Mouse (Mus musculus) Patski (cell line): ENCODE data around the gene Trak1. TPM values are rescaled to one million over a fixed set of nuclear protein-coding genes. Genes with fewer than 3 reads are reported as not detected.

ENCODE experiments used
- ATAC-seq: fragments of 100-300 bp; one replicate; pipeline ENCODE4 v1.8.0; 2021
- CTCF ChIA-PET: fragments of 350-600 bp; sonication (Branson Sonifier 250); formaldehyde crosslinking; loops from one replicate; lab custom pipeline; 2022; ENCODE audit warnings: inconsistent platforms; lab: Charles Lee
- POLR2A ChIA-PET: fragments of 350-600 bp; sonication (Branson Sonifier 250); formaldehyde crosslinking; loops from one replicate; lab custom pipeline; 2022; ENCODE audit warnings: antibody characterized with exemption, inconsistent platforms; lab: Charles Lee
- DNase-seq: peaks from one replicate; pipeline ENCODE4 v3.0.0-alpha.2; 2011; ENCODE audit warnings: low read depth, low spot score
- H3K27me3 ChIP-seq: fragments of 371-371 bp; one replicate; pipeline ENCODE4 v1.5.1; 2021
- CTCF ChIP-seq: fragments of 100-300 bp; IDR thresholded peaks from one replicate; pipeline ENCODE4 v1.5.1; 2021
- in situ Hi-C: fragments of 300-500 bp; cut with MboI; formaldehyde crosslinking; loops from 3 replicates; pipeline ENCODE4 v1.11.1; 2018; ENCODE audit warnings: low pct_unique_long_range_greater_than_20kb, mixed read lengths
- polyA plus RNA-seq: library from polyadenylated mRNA; unstranded; gene quantifications from one replicate; pipeline ENCODE4 v1.2.3, GENCODE M21; 2021

Trak1 gene
- polyA plus RNA-seq, 1 experiment from 2014 or later: 49.4 TPM

GRCm38 (mm10) chr9:121304520-121304919 lies 7.2 kb downstream of the Trak1 start:
- in situ Hi-C loops: loop anchor here (10.0 kb wide), 1 partner anchor 50 kb away; no protein-coding TSS in a partner anchor
- CTCF ChIA-PET: interaction anchor here (1.3 kb wide), 1 partner anchor 8 kb away, joined by 3 read pairs; no protein-coding TSS in a partner anchor

GRCm38 (mm10) chr9:121305456-121305855 lies 8.2 kb downstream of the Trak1 start:
- H3K27me3 ChIP-seq: no peaks in the 10 kb centered on the region
- in situ Hi-C loops: loop anchor here (10.0 kb wide), 1 partner anchor 49 kb away; no protein-coding TSS in a partner anchor
- DNase-seq: no peak
- no peak for TF ChIP-seq CTCF
- ChIA-PET POLR2A (interaction anchor here (0.6 to 1.2 kb wide), 2 partner anchors 19 to 28 kb away, joined by 3 read pairs; no protein-coding TSS in a partner anchor), CTCF (no interaction called here)
- no peak for ATAC-seq

More at GRCm38 (mm10) chr9:121304520-121304919, 7.2 kb downstream of the Trak1 start:
- TF ChIP-seq CTCF: no peak
- H3K27me3 ChIP-seq: no peaks in the 10 kb centered on the region
- ATAC-seq (no peak), DNase-seq (no peak)
- POLR2A ChIA-PET: no interaction called here

- in situ Hi-C loops: loop anchor here (10.0 kb wide), 1 partner anchor 46 kb away; no protein-coding TSS in a partner anchor
- ATAC-seq (no peak), DNase-seq (no peak)
- H3K27me3 ChIP-seq: no peaks in the 10 kb centered on the region
- POLR2A ChIA-PET: no interaction called here
- CTCF ChIA-PET: no interaction called here
- no peak for TF ChIP-seq CTCF
Observed at GRCm38 (mm10) chr9:121309287-121309686, 12.0 kb downstream of the Trak1 start.

- POLR2A ChIA-PET: no interaction called here
- no peak for TF ChIP-seq CTCF
- CTCF ChIA-PET: no interaction called here
Observed at GRCm38 (mm10) chr9:121310501-121310900, 13.2 kb downstream of the Trak1 start.

GRCm38 (mm10) chr9:121311846-121312236 lies 14.5 kb downstream of the Trak1 start:
- ATAC-seq (no peak), DNase-seq (no peak)
- H3K27me3 ChIP-seq: no peaks in the 10 kb centered on the region
- no peak for TF ChIP-seq CTCF
- POLR2A ChIA-PET: interaction anchor here (0.7 kb wide), 1 partner anchor 18 kb away, joined by 3 read pairs; no protein-coding TSS in a partner anchor
- CTCF ChIA-PET: interaction anchor here (0.8 to 1.5 kb wide), 3 partner anchors 12 to 36 kb away, joined by 3 read pairs; no protein-coding TSS in a partner anchor
- in situ Hi-C loops: no loop called here

More at GRCm38 (mm10) chr9:121310501-121310900, 13.2 kb downstream of the Trak1 start:
- ATAC-seq: no peak
- DNase-seq: no peak
- in situ Hi-C loops: no loop called here
- H3K27me3 ChIP-seq: no peaks in the 10 kb centered on the region

- ATAC-seq: peak; percentile 70
- in situ Hi-C loops: no loop called here
- ChIA-PET CTCF (interaction anchor here (0.8 to 1.5 kb wide), 4 partner anchors 9 to 36 kb away, joined by 3 read pairs; no protein-coding TSS in a partner anchor), POLR2A (no interaction called here)
- no peaks in the 10 kb centered on the region for H3K27me3 ChIP-seq
- TF ChIP-seq CTCF: no peak
- DNase-seq: no peak
Observed at GRCm38 (mm10) chr9:121312237-121312891, 15.1 kb downstream of the Trak1 start.

GRCm38 (mm10) chr9:121313656-121314374 lies 16.5 kb downstream of the Trak1 start:
- in situ Hi-C loops: no loop called here
- ChIA-PET CTCF (no interaction called here), POLR2A (no interaction called here)
- no peaks in the 10 kb centered on the region for H3K27me3 ChIP-seq
- DNase-seq: no peak
- no peak for TF ChIP-seq CTCF
- no peak for ATAC-seq

GRCm38 (mm10) chr9:121314541-121315152 lies 17.3 kb downstream of the Trak1 start:
- DNase-seq: no peak
- POLR2A ChIA-PET: no interaction called here
- ATAC-seq: no peak
- CTCF ChIA-PET: no interaction called here
- no peak for TF ChIP-seq CTCF
- in situ Hi-C loops: no loop called here
- H3K27me3 ChIP-seq: no peaks in the 10 kb centered on the region

- POLR2A ChIA-PET: no interaction called here
Observed at GRCm38 (mm10) chr9:121315901-121316595, 18.7 kb downstream of the Trak1 start.

More at GRCm38 (mm10) chr9:121315901-121316595, 18.7 kb downstream of the Trak1 start:
- TF ChIP-seq CTCF: no peak
- in situ Hi-C loops: no loop called here
- CTCF ChIA-PET: no interaction called here
- no peak for DNase-seq
- no peaks in the 10 kb centered on the region for H3K27me3 ChIP-seq
- ATAC-seq: no peak
